In the genomic region with DNA sequence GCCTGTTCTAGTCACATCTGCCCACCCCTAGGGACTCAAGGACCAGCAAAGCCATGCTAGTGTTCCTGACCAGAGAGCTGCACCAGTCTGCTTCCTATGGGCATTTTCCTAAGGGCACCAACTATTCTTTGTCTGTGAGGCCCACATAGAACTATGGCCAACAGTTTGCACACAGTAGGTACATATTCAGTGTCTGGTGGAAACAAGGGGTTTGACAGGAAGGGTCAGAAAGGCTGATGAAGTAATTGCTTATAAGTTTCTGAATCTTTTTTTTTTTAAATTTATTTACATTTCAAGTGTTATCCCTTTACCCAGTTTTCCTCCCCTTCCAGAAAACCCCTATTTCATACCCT, we compare ENCODE assay signal across 8 mouse cellular contexts.
DNase-seq lines count a peak whose midpoint lies in the region; ATAC-seq and TF ChIP-seq lines count a peak whose summit lies in the region.

No protein-coding gene starts in this region.

- H3K4me1 ChIP-seq in kidney, postnatal 0 days (replicated peaks; ENCODE audit: insufficient read depth, low read length), result 0 out of 2 replicates have a peak, but pooled peaks cover 3% of the 10 kb centered on the region
- H3K4me1 ChIP-seq in embryonic facial prominence, embryonic 13.5 days, result peaks cover 13% of the 10 kb centered on the region
- H3K4me1 ChIP-seq in intestine, embryonic 15.5 days (replicated peaks), result peaks cover 5% of the 10 kb centered on the region

- no peaks in the 10 kb centered on the region for H3K36me3 ChIP-seq in kidney, postnatal 0 days (ENCODE audit: insufficient read depth, low read length)
- no peaks in the 10 kb centered on the region for H3K36me3 ChIP-seq in embryonic facial prominence, embryonic 13.5 days
- H3K36me3 ChIP-seq in intestine, embryonic 15.5 days, result no peaks in the 10 kb centered on the region
- no peaks in the 10 kb centered on the region for H3K36me3 ChIP-seq in myocyte (ENCODE audit: control insufficient read depth, insufficient read depth)

- H3K27ac ChIP-seq in kidney, postnatal 0 days, result peak overlapping the region; percentile 86
- H3K27ac ChIP-seq in embryonic facial prominence, embryonic 13.5 days, result no peak overlapping the region
- H3K27ac ChIP-seq in intestine, embryonic 15.5 days, result peak overlapping the region; percentile 28; the same call in 1 of the 2 replicates

- no peaks in the 10 kb centered on the region for H3K9me3 ChIP-seq in kidney, postnatal 0 days (replicated peaks; ENCODE audit: low read length)
- no peaks in the 10 kb centered on the region for H3K9me3 ChIP-seq in embryonic facial prominence, embryonic 13.5 days
- H3K9me3 ChIP-seq in intestine, embryonic 15.5 days, result no peaks in the 10 kb centered on the region

- peak overlapping the region; percentile 48 for H3K4me2 ChIP-seq in kidney, postnatal 0 days (ENCODE audit: low read length)
- peak overlapping the region; percentile 55 for H3K4me2 ChIP-seq in embryonic facial prominence, embryonic 13.5 days
- H3K4me2 ChIP-seq in intestine, embryonic 15.5 days (replicated peaks), result peak overlapping the region; percentile 48; the same call in 1 of the 2 replicates
- peak overlapping the region; percentile 76 for H3K4me2 ChIP-seq in myocyte (ENCODE audit: low read depth)

- H3ac ChIP-seq in myocyte (ENCODE audit: control insufficient read depth, insufficient read length), result no peak overlapping the region

- TF ChIP-seq CTCF in kidney, postnatal 0 days (IDR thresholded peaks at IDR 0.05; ENCODE audit: low read depth), result no peak

- no peaks in the 10 kb centered on the region for H3K79me2 ChIP-seq in myocyte (ENCODE audit: control insufficient read depth, insufficient read depth)

- TF ChIP-seq POLR2A in myocyte (IDR thresholded peaks at IDR 0.05; ENCODE audit: insufficient read length, low read depth), result no peak

- ATAC-seq in kidney, postnatal 0 days (replicated peaks; ENCODE audit: low FRiP score, low read depth), result no peak
- ATAC-seq in embryonic facial prominence, embryonic 13.5 days (ENCODE audit: insufficient number of reproducible peaks, insufficient read depth, low FRiP score, low TSS enrichment, low read depth), result no peak
- ATAC-seq in intestine, embryonic 15.5 days, result no peak

- no peak for DNase-seq in kidney, postnatal 0 days (ENCODE audit: low spot score)
- DNase-seq in kidney, adult 8-10 months, result no peak
- no peak for DNase-seq in layer of hippocampus, adult 18-20 months (ENCODE audit: low spot score in 2 of 2)
- DNase-seq in cerebellum, postnatal 25 days, result no peak
- DNase-seq in frontal cortex, postnatal 36 days (ENCODE audit: low spot score in 2 of 2), result no peak

- no peak overlapping the region for H3K4me3 ChIP-seq in kidney, postnatal 0 days (replicated peaks; ENCODE audit: low read depth, low read length)
- peak overlapping the region; percentile 36; the same call in 1 of the 2 replicates for H3K4me3 ChIP-seq in embryonic facial prominence, embryonic 13.5 days
- no peak overlapping the region for H3K4me3 ChIP-seq in intestine, embryonic 15.5 days (replicated peaks)
- H3K4me3 ChIP-seq in myocyte, result peak overlapping the region; percentile 15

- H3K27me3 ChIP-seq in kidney, postnatal 0 days (ENCODE audit: insufficient read depth, low read length), result no peaks in the 10 kb centered on the region
- H3K27me3 ChIP-seq in embryonic facial prominence, embryonic 13.5 days, result no peaks in the 10 kb centered on the region
- H3K27me3 ChIP-seq in intestine, embryonic 15.5 days (replicated peaks), result no peaks in the 10 kb centered on the region
- no peaks in the 10 kb centered on the region for H3K27me3 ChIP-seq in myocyte (ENCODE audit: control insufficient read depth, insufficient read depth, insufficient read length)

- H3K9ac ChIP-seq in kidney, postnatal 0 days (ENCODE audit: low read depth, low read length), result peak overlapping the region; percentile 10; the same call in 1 of the 2 replicates
- H3K9ac ChIP-seq in embryonic facial prominence, embryonic 13.5 days, result peak overlapping the region; percentile 57; the same call in 1 of the 2 replicates
- 0 out of 2 replicates have a peak overlapping the region, but pooled peaks have one; percentile 5 for H3K9ac ChIP-seq in intestine, embryonic 15.5 days

TF ChIP-seq in myocyte, 11 proteins besides CTCF, POLR2A, EP300 and RAD21:
- TF ChIP-seq MYOD1 (IDR thresholded peaks at IDR 0.05; ENCODE audit: control insufficient read depth in 1 of 3, insufficient read length in 2 of 3, low read depth in 2 of 3) (no peak), E2F4 (IDR thresholded peaks at IDR 0.05; ENCODE audit: insufficient read depth) (no peak), USF1 (IDR thresholded peaks at IDR 0.05; ENCODE audit: low read depth) (no peak), MAX (IDR thresholded peaks at IDR 0.05; ENCODE audit: low read depth) (no peak), TCF12 (IDR thresholded peaks at IDR 0.05; ENCODE audit: insufficient read depth, poor library complexity, severe bottlenecking) (no peak)

Comparison
In these comparisons a context has a peak if more than half of its experiments do, and no peak if none do; other contexts are left out.
1. H3K4me3 ChIP-seq: peak in embryonic facial prominence, embryonic 13.5 days (single experiment) and myocyte (single experiment); none in kidney, postnatal 0 days (single experiment) and intestine, embryonic 15.5 days (single experiment).
2. H3K9ac ChIP-seq: peak in every context shown above with its lines; median percentile 57 in embryonic facial prominence, embryonic 13.5 days; 10 in kidney, postnatal 0 days; 5 in intestine, embryonic 15.5 days.
3. Peak in every context shown above with its lines, with median percentiles within 50 percentile points of each other: H3K4me2 ChIP-seq.